ENCODE assay signal across 9 mouse cellular contexts in the genomic region with DNA sequence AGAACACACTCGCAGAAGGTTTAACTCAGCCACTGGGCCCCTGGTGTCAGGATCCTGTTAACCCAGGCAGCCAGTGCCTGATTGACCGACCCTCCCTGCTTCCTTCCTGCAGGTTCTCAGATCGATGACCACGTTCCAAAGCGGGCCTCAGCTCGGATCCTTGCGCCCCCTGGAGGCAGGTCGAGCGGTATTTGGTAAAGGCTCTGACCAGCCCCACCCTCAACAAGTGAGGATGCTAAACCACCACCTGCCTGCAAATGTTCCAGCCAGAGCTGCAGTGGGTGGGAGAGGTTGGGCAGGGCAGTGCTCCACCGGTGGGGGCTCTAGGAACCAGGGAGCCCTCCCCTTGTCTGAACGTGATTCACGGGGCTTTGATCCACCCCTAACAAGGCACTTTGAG. TPM values are rescaled to one million over a fixed set of nuclear protein-coding genes. Genes with fewer than 3 reads are reported as not detected.
A peak's percentile ranks its signal among the peaks of the same experiment; 100 is the strongest.
DNase-seq lines count a peak whose midpoint lies in the region; ATAC-seq and TF ChIP-seq lines count a peak whose summit lies in the region.
"Had no signal": no experiment of that assay in that cellular context is flagged by ENCODE, and none has a peak within 500 bp of the region (broad histone marks: within the 10 kb centered on the region; RNA-seq: fewer than 3 reads in every experiment).

No protein-coding gene starts in this region.

- peak; percentile 65 for DNase-seq in CH12.LX (ENCODE audit: extremely low read depth)
- DNase-seq in c-Kit-positive CD71-negative TER-119-negative erythroid progenitor cells, embryonic 14.5 days (ENCODE audit: low read depth): peak; percentile 58
- DNase-seq in heart, postnatal 0 days (ENCODE audit: low spot score): peak; percentile 34
- peak; percentile 92 to 93 for DNase-seq in kidney, postnatal 4 days
- peak; percentile 71 for DNase-seq in lung, adult 2 months
- peak; percentile 65 for DNase-seq in ovary, postnatal 10 days (ENCODE audit: low spot score)
- DNase-seq in thymus, postnatal 10 days (ENCODE audit: low spot score in 2 of 2): peak; percentile 39 to 78

- dilution Hi-C loops in CH12.LX (cut with MboI; ENCODE audit: extremely low pct_ligation_motif_present, extremely low pct_unique_long_range_greater_than_20kb, low sequenced_read_pairs): no loop called here

- no peaks in the 10 kb centered on the region for H3K9me3 ChIP-seq in CH12.LX (replicated peaks; ENCODE audit: low read length)
- no peaks in the 10 kb centered on the region for H3K9me3 ChIP-seq in forebrain, embryonic 13.5 days (replicated peaks)
- no peaks in the 10 kb centered on the region for H3K9me3 ChIP-seq in heart, postnatal 0 days (replicated peaks; ENCODE audit: control insufficient read depth, low read length)
- H3K9me3 ChIP-seq: embryonic facial prominence, embryonic 15.5 days had no signal

- peak; percentile 54 for TF ChIP-seq RAD21 in CH12.LX (IDR thresholded peaks at IDR 0.05; ENCODE audit: low read depth, low read length)

- H3K9ac ChIP-seq in CH12.LX (ENCODE audit: insufficient read depth, low read depth): no peak overlapping the region
- no peak overlapping the region for H3K9ac ChIP-seq in forebrain, embryonic 13.5 days
- no peak overlapping the region for H3K9ac ChIP-seq in heart, postnatal 0 days (replicated peaks; ENCODE audit: low read depth, low read length)
- H3K9ac ChIP-seq: embryonic facial prominence, embryonic 15.5 days had no signal

- no peak overlapping the region for H3K27ac ChIP-seq in CH12.LX (ENCODE audit: insufficient read depth, low read depth)
- no peak overlapping the region for H3K27ac ChIP-seq in forebrain, embryonic 13.5 days
- no peak overlapping the region for H3K27ac ChIP-seq in heart, postnatal 0 days (ENCODE audit: low read depth)
- H3K27ac ChIP-seq: embryonic facial prominence, embryonic 15.5 days had no signal

- no peak overlapping the region for H3K4me2 ChIP-seq in CH12.LX (ENCODE audit: insufficient read depth, low read depth, poor library complexity, severe bottlenecking)
- no peak overlapping the region for H3K4me2 ChIP-seq in forebrain, embryonic 13.5 days
- no peak overlapping the region for H3K4me2 ChIP-seq in heart, postnatal 0 days (ENCODE audit: low read depth, low read length)
- H3K4me2 ChIP-seq: embryonic facial prominence, embryonic 15.5 days had no signal

- ATAC-seq in forebrain, embryonic 13.5 days: peak; percentile 63
- ATAC-seq in heart, postnatal 0 days (ENCODE audit: insufficient read depth, low read depth): peak; percentile 70

- 15% methylated on average over 12 of the region's 12 CpGs for WGBS in forebrain, embryonic 13.5 days
- WGBS in heart, postnatal 0 days: 13% methylated on average over 12 of the region's 12 CpGs
- WGBS in lung, adult 2 months: 16% methylated on average over 12 of the region's 12 CpGs

- TF ChIP-seq POLR2A in CH12.LX (IDR thresholded peaks at IDR 0.05; ENCODE audit: low read depth, low read length): no peak
- no peak for TF ChIP-seq POLR2A in lung, adult 2 months (IDR thresholded peaks at IDR 0.05; ENCODE audit: borderline replicate concordance, extremely low read depth, low read depth, low read length)

- in situ Hi-C loops in CH12.LX (cut with MboI; ENCODE audit: low pct_ligation_motif_present, low pct_unique_long_range_greater_than_20kb, low sequenced_read_pairs): no loop called here

- TF ChIP-seq CTCF in CH12.LX (conservative IDR thresholded peaks at IDR 0.05 in 1 of 2, IDR thresholded peaks at IDR 0.05 in 1 of 2; ENCODE audit: low read depth in 2 of 2, low read length in 2 of 2): peak; percentile 39 to 84; a peak in 3 of 4 replicates
- peak; percentile 77 for TF ChIP-seq CTCF in heart, postnatal 0 days (IDR thresholded peaks at IDR 0.05; ENCODE audit: low read depth)
- TF ChIP-seq CTCF in lung, adult 2 months (IDR thresholded peaks at IDR 0.05; ENCODE audit: insufficient read depth, low read length): peak; percentile 73

- peaks cover 7 to 8% of the 10 kb centered on the region in 2 experiments; a peak in 3 of 4 replicates for H3K4me1 ChIP-seq in CH12.LX (ENCODE audit: control insufficient read depth in 1 of 2, insufficient read depth in 2 of 2)
- H3K4me1 ChIP-seq in forebrain, embryonic 13.5 days: peaks cover 14% of the 10 kb centered on the region
- no peaks in the 10 kb centered on the region for H3K4me1 ChIP-seq in heart, postnatal 0 days (ENCODE audit: control insufficient read depth, insufficient read depth)
- H3K4me1 ChIP-seq in lung, adult 2 months (ENCODE audit: control insufficient read depth, insufficient read depth, low read length): no peaks in the 10 kb centered on the region
- H3K4me1 ChIP-seq: embryonic facial prominence, embryonic 15.5 days had no signal

- no peaks in the 10 kb centered on the region for H3K36me3 ChIP-seq in CH12.LX (replicated peaks in 1 of 2; ENCODE audit: control insufficient read depth in 1 of 2, insufficient read depth in 1 of 2, low read length in 1 of 2)
- peaks cover 80% of the 10 kb centered on the region for H3K36me3 ChIP-seq in forebrain, embryonic 13.5 days (ENCODE audit: poor library complexity, severe bottlenecking)
- no peaks in the 10 kb centered on the region for H3K36me3 ChIP-seq in heart, postnatal 0 days (replicated peaks; ENCODE audit: control insufficient read depth, insufficient read depth, low read length)
- H3K36me3 ChIP-seq: embryonic facial prominence, embryonic 15.5 days had no signal

- no peak for TF ChIP-seq EP300 in CH12.LX (IDR thresholded peaks at IDR 0.05; ENCODE audit: low read length)
- TF ChIP-seq EP300 in heart, postnatal 0 days (IDR thresholded peaks at IDR 0.05; ENCODE audit: low read depth): no peak

- H3K79me2 ChIP-seq in CH12.LX (replicated peaks; ENCODE audit: control insufficient read depth, extremely low read depth, insufficient read depth, poor library complexity, severe bottlenecking): no peaks in the 10 kb centered on the region

- peaks cover 89% of the 10 kb centered on the region for H3K27me3 ChIP-seq in CH12.LX (replicated peaks)
- no peaks in the 10 kb centered on the region for H3K27me3 ChIP-seq in forebrain, embryonic 13.5 days
- peaks cover 14% of the 10 kb centered on the region; the same call in 1 of the 2 replicates for H3K27me3 ChIP-seq in heart, postnatal 0 days (ENCODE audit: control insufficient read depth, insufficient read depth, low read length)
- H3K27me3 ChIP-seq: embryonic facial prominence, embryonic 15.5 days had no signal

- H3K4me3 ChIP-seq in CH12.LX (replicated peaks in 1 of 3; ENCODE audit: low read depth in 2 of 3, low read length in 2 of 3, poor library complexity in 1 of 3): no peak overlapping the region
- H3K4me3 ChIP-seq in forebrain, embryonic 13.5 days: no peak overlapping the region
- no peak overlapping the region for H3K4me3 ChIP-seq in heart, postnatal 0 days (ENCODE audit: low read depth, low read length)
- no peak overlapping the region for H3K4me3 ChIP-seq in lung, adult 2 months (replicated peaks; ENCODE audit: extremely low read depth, low read depth, low read length)
- H3K4me3 ChIP-seq: embryonic facial prominence, embryonic 15.5 days had no signal

TF ChIP-seq in CH12.LX, 34 proteins besides CTCF, POLR2A, EP300 and RAD21:
- TF ChIP-seq CHD1 (IDR thresholded peaks at IDR 0.05; ENCODE audit: low read depth, low read length) (no peak), MAZ (IDR thresholded peaks at IDR 0.05; ENCODE audit: low read depth, low read length) (peak; percentile 58; the same call in 1 of the 2 replicates), MAFK (IDR thresholded peaks at IDR 0.05; ENCODE audit: insufficient replicate concordance, low read length) (no peak), TCF12 (IDR thresholded peaks at IDR 0.05; ENCODE audit: low read depth, low read length) (0 out of 2 replicates have a peak, but pooled peaks have one; percentile 28), MAX (IDR thresholded peaks at IDR 0.05; ENCODE audit: low read length) (0 out of 2 replicates have a peak, but pooled peaks have one; percentile 32), MYC (IDR thresholded peaks at IDR 0.05; ENCODE audit: low read depth, low read length) (0 out of 2 replicates have a peak, but pooled peaks have one; percentile 36), SIN3A (IDR thresholded peaks at IDR 0.05; ENCODE audit: low read length) (no peak), PAX5 (IDR thresholded peaks at IDR 0.05; ENCODE audit: low read length) (no peak), USF1 (IDR thresholded peaks at IDR 0.05; ENCODE audit: low read depth, low read length) (no peak), ZC3H11A (IDR thresholded peaks at IDR 0.05; ENCODE audit: low read depth, low read length) (no peak), SMC3 (IDR thresholded peaks at IDR 0.05; ENCODE audit: low read depth, low read length) (peak; percentile 91), TBP (conservative IDR thresholded peaks at IDR 0.05; ENCODE audit: low read depth, low read length) (no peak), JUN (IDR thresholded peaks at IDR 0.05; ENCODE audit: insufficient read depth, low read depth, low read length) (no peak), IRF4 (IDR thresholded peaks at IDR 0.05; ENCODE audit: low read depth, low read length) (peak; percentile 48; the same call in 1 of the 2 replicates), UBTF (IDR thresholded peaks at IDR 0.05; ENCODE audit: low read depth, low read length) (peak; percentile 80), HCFC1 (IDR thresholded peaks at IDR 0.05; ENCODE audit: low read depth, low read length) (no peak), MEF2A (IDR thresholded peaks at IDR 0.05; ENCODE audit: borderline replicate concordance, low read depth, low read length) (no peak), BHLHE40 (IDR thresholded peaks at IDR 0.05; ENCODE audit: low read depth, low read length) (no peak), ZNF384 (IDR thresholded peaks at IDR 0.05; ENCODE audit: low read depth, low read length) (0 out of 2 replicates have a peak, but pooled peaks have one; percentile 16)

RNA-seq across cellular contexts. Expression of gene Mapre3, which starts 18.3 kb away (rescaled TPM):
- total RNA-seq in CH12.LX (2012; rRNA removed) (1.3 and 1.6 TPM in 2 replicates), CH12.LX (2014; rRNA removed) (0.28 and 0.30 TPM in 2 replicates)
- polyA plus RNA-seq in CH12.LX (2012; ENCODE audit: insufficient read length, low read depth): 1.5 and 2.3 TPM in 2 replicates
- polyA plus RNA-seq in forebrain, embryonic 13.5 days (2015; fragmentation: Nextera tagmentation; extraction: Ambion mirVana): 64.1 and 72.9 TPM in 2 replicates
- 5.3 and 11.9 TPM in 2 replicates for total RNA-seq in heart, postnatal 0 days (2014; rRNA removed; ENCODE audit: low replicate concordance)
- polyA plus RNA-seq in heart, postnatal 0 days (2015; fragmentation: Nextera tagmentation; extraction: Ambion mirVana): 15.8 TPM in 2 replicates
- 66.2 and 81.8 TPM in 2 replicates for polyA plus RNA-seq in lung, adult 2 months (2012; rRNA removed)

Comparison
In these comparisons a context has a peak if more than half of its experiments do, and no peak if none do; other contexts are left out.
1. DNase-seq: peak in every context shown above with its lines; median percentile 92 in kidney, postnatal 4 days; 71 in lung, adult 2 months; 65 in CH12.LX; 65 in ovary, postnatal 10 days; 58 in thymus, postnatal 10 days; 58 in c-Kit-positive CD71-negative TER-119-negative erythroid progenitor cells, embryonic 14.5 days; 34 in heart, postnatal 0 days.